ENCODE assay signal across 8 mouse cellular contexts in the genomic region with DNA sequence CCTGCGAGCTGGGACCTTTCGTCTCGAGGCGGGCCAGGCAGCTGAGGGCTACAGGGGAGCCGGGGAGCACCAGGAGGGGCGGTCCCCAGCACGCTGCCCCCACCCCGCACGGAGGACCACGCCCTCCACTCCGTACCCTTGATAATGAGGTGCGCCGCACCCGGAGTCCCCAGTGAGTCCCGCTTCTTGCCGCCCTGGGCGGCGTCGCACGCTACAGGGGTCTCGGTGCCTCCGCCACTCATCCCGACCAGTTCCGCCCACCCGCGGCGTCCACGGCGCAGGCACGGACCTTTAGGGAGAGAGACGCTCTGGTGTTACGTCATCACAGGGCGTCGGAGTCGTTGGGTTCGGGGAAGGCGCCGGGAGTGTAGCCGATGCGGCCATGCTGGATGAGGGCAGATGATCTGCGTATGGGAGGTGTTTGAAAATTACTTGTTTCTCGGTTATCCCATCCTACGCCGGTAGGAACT. TPM values are rescaled to one million over a fixed set of nuclear protein-coding genes. Genes with fewer than 3 reads are reported as not detected.
DNase-seq lines count a peak whose midpoint lies in the region; ATAC-seq and TF ChIP-seq lines count a peak whose summit lies in the region.

Bloc1s5 (minus strand) TSS at position 310 of the 470 bp plus-strand sequence.

- H3K36me3 ChIP-seq in ES-Bruce4 (ENCODE audit: control insufficient read depth, insufficient read depth, low read length, poor library complexity, severe bottlenecking): no peaks in the 10 kb centered on the region
- no peaks in the 10 kb centered on the region for H3K36me3 ChIP-seq in forebrain, embryonic 13.5 days (ENCODE audit: poor library complexity, severe bottlenecking)
- no peaks in the 10 kb centered on the region for H3K36me3 ChIP-seq in neural tube, embryonic 15.5 days

- peak; percentile 17 for TF ChIP-seq POLR2A in ES-Bruce4 (IDR thresholded peaks at IDR 0.05; ENCODE audit: insufficient read depth, low read length)

- H3K9me3 ChIP-seq in ES-Bruce4 (replicated peaks; ENCODE audit: control insufficient read depth, insufficient read depth, low read length, poor library complexity, severe bottlenecking): no peaks in the 10 kb centered on the region
- no peaks in the 10 kb centered on the region for H3K9me3 ChIP-seq in forebrain, embryonic 13.5 days (replicated peaks)
- H3K9me3 ChIP-seq in neural tube, embryonic 15.5 days (replicated peaks): no peaks in the 10 kb centered on the region

- intact Hi-C loops in heart, postnatal 14 days (cut with DNase I): no loop called here

- TF ChIP-seq EP300 in ES-Bruce4 (IDR thresholded peaks at IDR 0.05; ENCODE audit: insufficient read depth, low read depth, low read length): peak; percentile 35; the same call in 1 of the 2 replicates

- peak; percentile 94 to 96 for DNase-seq in heart, postnatal 14 days
- DNase-seq in layer of hippocampus, adult 11-12 months (ENCODE audit: low spot score): peak; percentile 96
- DNase-seq in lung, adult 18-20 months: peak; percentile 93 to 95
- DNase-seq in testis, postnatal 14 days (ENCODE audit: low spot score): peak; percentile 93

- H3K27ac ChIP-seq in ES-Bruce4 (ENCODE audit: insufficient read depth, low read length): no peak within 1 kb of the TSS
- no peak within 1 kb of the TSS for H3K27ac ChIP-seq in forebrain, embryonic 13.5 days
- peak within 1 kb of the TSS; percentile 86 for H3K27ac ChIP-seq in neural tube, embryonic 15.5 days (replicated peaks)

- peak; percentile 86 for ATAC-seq in cerebellum, adult (ENCODE audit: insufficient number of reproducible peaks, low FRiP score, low TSS enrichment)
- ATAC-seq in forebrain, embryonic 13.5 days: peak; percentile 98
- peak; percentile 98 for ATAC-seq in neural tube, embryonic 15.5 days (ENCODE audit: low FRiP score)

- peak within 1 kb of the TSS; percentile 81 for H3K4me2 ChIP-seq in forebrain, embryonic 13.5 days
- H3K4me2 ChIP-seq in neural tube, embryonic 15.5 days: peak within 1 kb of the TSS; percentile 68

- H3K27me3 ChIP-seq in ES-Bruce4 (ENCODE audit: control insufficient read depth, insufficient read depth, low read length, poor library complexity, severe bottlenecking): no peaks in the 10 kb centered on the region; the same call in 1 of the 2 replicates
- H3K27me3 ChIP-seq in forebrain, embryonic 13.5 days: no peaks in the 10 kb centered on the region
- no peaks in the 10 kb centered on the region for H3K27me3 ChIP-seq in neural tube, embryonic 15.5 days (replicated peaks)

- H3K4me3 ChIP-seq in ES-Bruce4 (ENCODE audit: low read depth, low read length): peak within 1 kb of the TSS; percentile 94
- peak within 1 kb of the TSS; percentile 78 for H3K4me3 ChIP-seq in forebrain, embryonic 13.5 days
- H3K4me3 ChIP-seq in neural tube, embryonic 15.5 days (replicated peaks): peak within 1 kb of the TSS; percentile 85

- H3K9ac ChIP-seq in ES-Bruce4 (ENCODE audit: low read depth, poor library complexity, severe bottlenecking): peak within 1 kb of the TSS; percentile 65
- H3K9ac ChIP-seq in forebrain, embryonic 13.5 days: peak within 1 kb of the TSS; percentile 83
- H3K9ac ChIP-seq in neural tube, embryonic 15.5 days (replicated peaks): peak within 1 kb of the TSS; percentile 81

- no peak for TF ChIP-seq CTCF in ES-Bruce4 (IDR thresholded peaks at IDR 0.05; ENCODE audit: low read depth, low read length)

- H3K4me1 ChIP-seq in ES-Bruce4 (ENCODE audit: control insufficient read depth, insufficient read depth, low read length): no peaks in the 10 kb centered on the region
- H3K4me1 ChIP-seq in forebrain, embryonic 13.5 days: peaks cover 7% of the 10 kb centered on the region
- H3K4me1 ChIP-seq in neural tube, embryonic 15.5 days: peaks cover 6% of the 10 kb centered on the region

- under 1% methylated on average over 36 of the region's 44 CpGs for whole genome bisulfite sequencing in forebrain, embryonic 13.5 days
- WGBS in neural tube, embryonic 15.5 days: under 1% methylated on average over 44 of the region's 44 CpGs

RNA-seq across cellular contexts. Expression of gene Bloc1s5, which starts in this region (rescaled TPM):
- 3.9 and 5.1 TPM in 2 replicates for polyA plus RNA-seq in ES-Bruce4 (2011; ENCODE audit: insufficient read depth, insufficient read length, low read depth, missing spikeins)
- polyA plus RNA-seq in forebrain, embryonic 13.5 days (2015; fragmentation: Nextera tagmentation; extraction: Ambion mirVana): 24.3 and 25.2 TPM in 2 replicates
- 10 to 100 TPM in 1 of 2 experiments, 1 to 10 TPM in 1; 8.3 to 10.4 TPM for total RNA-seq in heart, postnatal 14 days (2021)
- 18.8 and 19.0 TPM in 2 replicates for polyA plus RNA-seq in neural tube, embryonic 15.5 days (2015; fragmentation: Nextera tagmentation; extraction: Ambion mirVana)
